Mouse (Mus musculus) thymus, adult 2 months (tissue): ENCODE data around the gene Colgalt1. TPM values are rescaled to one million over a fixed set of nuclear protein-coding genes. Genes with fewer than 3 reads are reported as not detected.

Experiments used
- DNase-seq: peaks from one replicate; pipeline ENCODE4 v3.0.0; 2021
- H3K27ac ChIP-seq: fragments of 200-500 bp; 2 replicates; pipeline ENCODE4 v1.5.1; 2012; ENCODE audit warnings: low read length, control low read depth; ENCODE audit not compliant: control insufficient read depth, insufficient read depth
- H3K27me3 ChIP-seq: fragments of 200-500 bp; 2 replicates; pipeline ENCODE4 v1.6.1; 2012; ENCODE audit warnings: mild to moderate bottlenecking, low read length, moderate library complexity, mixed read lengths; ENCODE audit not compliant: control insufficient read depth, insufficient read depth
- H3K36me3 ChIP-seq: fragments of 200-500 bp; 2 replicates; pipeline ENCODE4 v1.6.1; 2012; ENCODE audit warnings: mild to moderate bottlenecking, low read length, moderate library complexity; ENCODE audit not compliant: control insufficient read depth, insufficient read depth
- H3K4me1 ChIP-seq: fragments of 200-500 bp; replicated peaks from 2 replicates; pipeline ENCODE4 v1.6.1; 2012; ENCODE audit warnings: low read length; ENCODE audit not compliant: control insufficient read depth, insufficient read depth
- H3K4me3 ChIP-seq: fragments of 200-500 bp; 2 replicates; pipeline ENCODE4 v1.5.1; 2012; ENCODE audit warnings: mild to moderate bottlenecking, low read length, control low read depth, moderate library complexity; ENCODE audit not compliant: control insufficient read depth, insufficient read depth
- CTCF ChIP-seq: fragments of 200-500 bp; IDR thresholded peaks from 2 replicates; pipeline ENCODE4 v1.5.1; 2012; ENCODE audit warnings: mild to moderate bottlenecking, control low read depth, low read length, moderate library complexity, borderline replicate concordance; ENCODE audit not compliant: control insufficient read depth, poor library complexity, insufficient read depth; ENCODE audit errors: extremely low read depth
- POLR2A ChIP-seq: fragments of 200-500 bp; IDR thresholded peaks from 2 replicates; pipeline ENCODE4 v1.6.1; 2012; ENCODE audit warnings: mild to moderate bottlenecking, low read length, control low read depth, moderate library complexity; ENCODE audit not compliant: control insufficient read depth, poor library complexity, insufficient read depth; ENCODE audit errors: extremely low read depth
- WGBS: fragments of 180-500 bp; shearing (Covaris S2); methylation state at CpG from one replicate; pipeline ENCODE4 v1.1.7; 2018; 5-methylcytosine and 5-hydroxymethylcytosine counted together
- polyA plus RNA-seq: library from polyadenylated mRNA; depleted of rRNA; stranded (reverse); fragments of >200 nt; gene quantifications from 2 replicates; pipeline ENCODE4 v1.2.3, GENCODE M21; 2012

The Colgalt1 gene
- polyA plus RNA-seq, 1 experiment, result 134 TPM

GRCm38 (mm10) chr8:71633164-71633563 lies 22.4 kb downstream of the Colgalt1 start:
- DNase-seq, result peak; percentile 87
- 2% methylated on average over 19 of the region's 22 CpGs for WGBS
- H3K27me3 ChIP-seq, result no peaks in the 10 kb centered on the region
- no peak overlapping the region for H3K27ac ChIP-seq
- TF ChIP-seq POLR2A, result no peak
- peak; percentile 90 for TF ChIP-seq CTCF
- peaks cover 29% of the 10 kb centered on the region for H3K4me1 ChIP-seq
- no peaks in the 10 kb centered on the region for H3K36me3 ChIP-seq
- peak overlapping the region; percentile 14 for H3K4me3 ChIP-seq

- Histone ChIP-seq H3K27me3 (no peaks in the 10 kb centered on the region), H3K36me3 (no peaks in the 10 kb centered on the region), H3K4me1 (peaks cover 22% of the 10 kb centered on the region), H3K27ac (no peak overlapping the region), H3K4me3 (no peak overlapping the region)
- 5% methylated on average over 26 of the region's 26 CpGs for WGBS
- peak; percentile 80 for DNase-seq
- TF ChIP-seq POLR2A (no peak), CTCF (peak; percentile 27; the same call in 1 of the 2 replicates)
Observed at GRCm38 (mm10) chr8:71633981-71634667, 23.3 kb downstream of the Colgalt1 start.

GRCm38 (mm10) chr8:71637149-71638095 lies 26.6 kb downstream of the Colgalt1 start:
- DNase-seq, result no peak
- H3K4me1 ChIP-seq, result peaks cover 14% of the 10 kb centered on the region
- no peaks in the 10 kb centered on the region for H3K27me3 ChIP-seq
- whole genome bisulfite sequencing, result 91% methylated on average over 8 of the region's 8 CpGs
- H3K4me3 ChIP-seq, result no peak overlapping the region
- H3K36me3 ChIP-seq, result no peaks in the 10 kb centered on the region
- TF ChIP-seq POLR2A (no peak), CTCF (no peak)
- no peak overlapping the region for H3K27ac ChIP-seq

GRCm38 (mm10) chr8:71638321-71638720 lies 27.5 kb downstream of the Colgalt1 start:
- Histone ChIP-seq H3K27ac (no peak overlapping the region), H3K4me3 (no peak overlapping the region), H3K36me3 (no peaks in the 10 kb centered on the region), H3K27me3 (no peaks in the 10 kb centered on the region), H3K4me1 (peaks cover 14% of the 10 kb centered on the region)
- DNase-seq, result no peak
- 92% methylated on average over 6 of the region's 6 CpGs for WGBS
- TF ChIP-seq CTCF (no peak), POLR2A (no peak)

- Histone ChIP-seq H3K27ac (no peak overlapping the region), H3K27me3 (no peaks in the 10 kb centered on the region), H3K4me3 (no peak overlapping the region), H3K4me1 (peaks cover 5% of the 10 kb centered on the region), H3K36me3 (no peaks in the 10 kb centered on the region)
- TF ChIP-seq POLR2A (no peak), CTCF (no peak)
- WGBS, result 97% methylated on average over 4 of the region's 4 CpGs
- no peak for DNase-seq
Observed at GRCm38 (mm10) chr8:71639318-71639717, 28.5 kb downstream of the Colgalt1 start.

GRCm38 (mm10) chr8:71645510-71645909 lies 34.7 kb downstream of the Colgalt1 start:
- Histone ChIP-seq H3K4me1 (no peaks in the 10 kb centered on the region), H3K36me3 (no peaks in the 10 kb centered on the region), H3K27ac (no peak overlapping the region), H3K27me3 (no peaks in the 10 kb centered on the region), H3K4me3 (no peak overlapping the region)
- WGBS, result 90% methylated on average over 9 of the region's 9 CpGs
- TF ChIP-seq CTCF (no peak), POLR2A (no peak)
- DNase-seq, result no peak
